Mouse (Mus musculus): ENCODE measurements at regions not wholly inside any gene's neighbourhood (a gene's known extent, or its start where the extent isn't known, plus 50 kb on each side); places are given as distances from the start of the nearest gene placed in this dataset.
A peak's percentile ranks its signal among the peaks of the same experiment; 100 is the strongest.
"Not testable (repeated sequence)": the region's sequence is repeated elsewhere in the genome, so short reads cannot be mapped to it uniquely, and the experiment has no call there.

DNA sequence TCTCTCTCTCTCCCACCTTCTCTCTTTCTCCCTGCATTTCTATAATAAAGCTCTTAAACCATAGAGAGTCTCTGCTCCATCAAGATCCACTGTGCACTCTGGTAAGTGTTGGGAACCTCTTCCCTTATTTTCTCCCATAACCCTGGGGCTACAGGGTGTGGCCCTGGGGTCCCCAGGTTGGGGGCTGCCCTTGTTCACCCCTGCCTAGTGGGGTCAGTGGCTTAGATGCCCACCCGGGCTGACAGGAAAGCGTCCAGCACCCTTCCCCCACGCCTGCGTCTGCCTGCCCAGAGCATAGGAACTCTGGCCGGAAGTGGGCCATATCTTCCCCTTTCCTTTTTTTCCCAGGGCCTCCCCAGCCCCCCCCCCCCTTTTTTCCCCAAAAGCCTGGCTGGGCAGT is 534.0 kb downstream of the Hdgfl1 start:
- DNase-seq (ENCODE audit: low read depth) = no peak

DNA sequence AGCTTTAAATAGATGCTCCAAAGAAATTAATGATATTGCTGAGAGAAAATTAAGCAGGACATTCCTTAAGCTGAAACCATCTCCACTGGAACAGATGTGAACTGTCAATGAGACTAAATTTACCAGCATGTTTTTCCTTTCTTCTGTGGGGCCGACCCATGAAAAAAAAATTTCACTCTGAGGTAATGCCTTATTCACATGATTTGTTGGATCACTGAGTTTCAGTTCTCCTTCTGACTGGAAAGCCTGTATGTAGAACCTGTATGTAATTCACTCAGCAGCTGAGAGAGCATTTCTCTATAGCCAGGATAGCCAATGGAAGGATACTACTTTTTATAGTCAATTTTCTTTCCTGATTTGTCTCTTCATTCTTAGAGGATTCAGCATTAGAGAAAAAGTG is 535.3 kb downstream of the Hdgfl1 start:
- no peak for DNase-seq (ENCODE audit: low read depth)

DNA sequence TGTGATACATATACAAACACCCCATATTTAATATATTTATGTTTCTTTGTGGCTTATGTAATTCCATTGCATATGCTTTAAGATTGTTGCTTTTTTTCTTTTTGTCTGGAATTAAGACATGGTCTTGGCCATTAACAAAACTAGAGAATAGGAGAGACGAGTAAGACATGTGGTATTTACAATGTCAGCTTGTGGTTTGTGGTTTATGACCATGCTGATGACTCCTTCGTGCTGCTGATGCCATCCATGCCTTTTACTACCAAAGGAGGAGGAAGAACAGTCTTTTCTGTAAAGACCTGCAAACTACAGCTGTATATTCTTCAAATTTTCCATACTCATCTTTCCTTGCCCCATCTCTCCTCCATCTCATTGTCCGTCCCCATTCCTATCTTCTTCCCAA is 552.7 kb downstream of the Hdgfl1 start:
- DNase-seq (ENCODE audit: low read depth) = peak; percentile 61

DNA sequence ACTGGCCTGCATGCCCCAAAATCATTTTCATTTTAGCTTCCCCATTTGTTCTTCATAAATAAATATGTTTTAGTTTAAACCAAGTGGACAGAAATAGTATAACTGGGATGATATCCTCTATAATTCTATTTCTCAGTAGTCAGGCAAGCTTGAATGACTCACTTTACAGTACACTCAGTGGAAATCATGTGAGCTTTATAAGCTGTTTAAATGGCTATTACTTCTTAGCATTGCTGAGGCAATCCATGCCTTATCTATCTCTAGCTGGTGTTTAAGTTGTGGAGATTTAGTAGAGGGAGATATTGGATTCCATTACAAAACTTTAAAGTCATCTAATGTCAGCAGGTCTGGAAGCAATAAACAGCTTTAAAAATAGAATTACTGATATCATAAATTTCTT is 553.4 kb downstream of the Hdgfl1 start:
- DNase-seq (ENCODE audit: low read depth) = peak; percentile 50

DNA sequence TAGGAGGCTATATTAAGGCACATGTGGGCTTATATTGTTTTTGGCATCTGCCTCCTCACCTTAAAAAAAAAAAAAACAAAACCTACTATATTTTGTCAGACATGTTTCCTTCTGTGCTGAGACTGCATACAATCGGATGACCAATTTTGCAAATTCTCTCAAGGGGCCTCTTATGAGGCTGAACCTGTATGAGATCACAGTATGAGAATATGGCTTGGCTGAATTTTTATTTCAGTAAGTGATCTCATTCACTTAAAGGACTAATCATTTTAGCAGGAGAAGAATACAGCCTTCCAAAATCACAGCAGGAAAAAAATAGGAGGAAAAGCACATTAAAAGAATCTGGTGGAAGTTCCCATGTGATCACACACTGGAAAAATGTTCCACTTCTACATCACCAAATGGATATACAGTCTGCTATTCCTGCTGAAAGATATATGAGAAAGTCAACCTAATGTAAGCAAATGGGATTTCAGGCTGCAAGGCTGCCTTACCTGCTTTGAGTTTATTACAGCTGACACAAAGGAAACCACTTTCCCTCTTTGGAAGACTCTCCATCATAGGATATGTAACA is 564.3 kb downstream of the Hdgfl1 start:
- no peak for DNase-seq (ENCODE audit: low read depth)

DNA sequence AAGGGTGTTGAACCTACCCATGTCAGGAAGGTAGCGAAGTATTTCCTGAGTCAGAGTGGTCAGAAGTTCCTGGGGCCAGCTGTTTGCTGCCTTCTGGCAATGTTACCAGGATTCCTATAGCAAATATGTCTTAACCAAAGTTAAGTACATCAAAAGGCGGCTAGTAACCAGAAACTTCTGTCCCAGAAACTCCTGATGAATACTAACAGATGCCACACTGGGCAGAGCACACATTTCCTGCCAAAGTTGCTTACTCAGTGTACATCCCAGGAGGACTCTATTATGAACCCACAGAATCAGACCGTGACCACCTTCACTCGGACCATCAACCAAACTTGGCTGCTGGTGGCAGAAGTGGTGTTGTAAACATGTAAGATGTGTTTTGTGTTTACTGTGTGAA is 575.3 kb downstream of the Hdgfl1 start:
- peak; percentile 25 for DNase-seq (ENCODE audit: low read depth)

DNA sequence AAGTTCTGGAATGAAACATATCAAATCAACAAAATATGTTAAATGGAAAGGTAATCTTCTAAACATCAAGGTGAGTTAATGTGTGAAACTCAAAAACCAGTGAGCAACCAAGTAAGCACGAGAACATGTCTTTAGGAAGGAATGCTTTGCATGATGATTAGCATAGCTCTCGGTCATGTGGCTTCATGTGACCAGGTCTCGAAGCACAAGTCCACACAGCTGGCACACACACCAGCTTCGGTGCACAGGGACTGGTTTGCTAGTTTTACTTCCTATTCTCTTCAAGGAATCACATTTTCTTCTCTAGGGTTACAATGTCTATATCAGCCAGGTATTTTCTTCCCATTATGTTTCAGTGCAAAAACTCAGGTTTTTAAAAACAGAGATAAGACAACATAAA is 586.1 kb downstream of the Hdgfl1 start:
- DNase-seq (ENCODE audit: low read depth) = no peak

DNA sequence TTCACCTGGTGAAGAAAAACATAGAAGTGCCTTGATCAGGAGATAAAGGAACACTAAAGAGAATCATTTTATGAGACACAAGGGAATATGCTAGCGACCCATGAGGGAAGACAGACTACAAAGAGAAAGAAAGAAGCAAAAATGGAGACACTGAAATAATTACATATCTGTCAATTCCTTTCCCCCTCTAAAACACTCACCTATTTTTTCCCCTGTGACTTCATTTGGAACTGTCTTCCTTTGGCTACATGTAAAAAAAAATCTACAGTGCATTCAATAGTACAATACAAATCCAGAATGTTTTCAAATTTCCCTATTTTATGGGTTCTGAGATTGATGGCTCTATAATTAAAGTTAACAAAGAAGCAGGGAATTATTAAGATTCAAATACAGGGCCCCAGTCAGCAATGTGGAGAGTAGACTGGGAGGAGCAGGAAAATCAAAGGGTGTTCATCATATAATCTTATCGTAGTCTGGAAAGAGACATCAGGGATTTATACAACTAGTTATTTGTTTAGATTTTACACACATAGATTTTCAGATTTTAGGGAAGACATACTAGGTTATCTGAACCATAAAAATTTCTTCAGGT is 598.0 kb downstream of the Hdgfl1 start:
- no peak for DNase-seq (ENCODE audit: low read depth)

DNA sequence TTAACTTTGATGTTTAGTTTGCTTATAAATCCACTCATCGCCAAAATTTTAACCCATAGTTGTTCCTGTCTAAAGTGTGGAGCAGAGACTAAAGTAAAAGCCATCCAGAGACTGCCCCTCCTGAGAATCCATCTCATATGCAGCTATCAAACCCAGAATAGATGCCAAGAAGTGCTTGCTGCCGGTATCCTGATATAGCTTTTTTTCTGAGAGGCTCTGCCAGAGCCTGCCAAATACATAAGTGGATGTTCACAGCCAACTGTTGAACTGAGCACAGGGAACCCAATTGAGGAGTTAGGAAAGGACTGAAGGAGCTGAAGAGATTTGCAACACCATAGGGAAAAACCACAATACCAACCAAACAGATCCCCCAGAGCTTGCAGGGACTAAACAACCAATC is 600.3 kb downstream of the Hdgfl1 start:
- no peak for DNase-seq (ENCODE audit: low read depth)

DNA sequence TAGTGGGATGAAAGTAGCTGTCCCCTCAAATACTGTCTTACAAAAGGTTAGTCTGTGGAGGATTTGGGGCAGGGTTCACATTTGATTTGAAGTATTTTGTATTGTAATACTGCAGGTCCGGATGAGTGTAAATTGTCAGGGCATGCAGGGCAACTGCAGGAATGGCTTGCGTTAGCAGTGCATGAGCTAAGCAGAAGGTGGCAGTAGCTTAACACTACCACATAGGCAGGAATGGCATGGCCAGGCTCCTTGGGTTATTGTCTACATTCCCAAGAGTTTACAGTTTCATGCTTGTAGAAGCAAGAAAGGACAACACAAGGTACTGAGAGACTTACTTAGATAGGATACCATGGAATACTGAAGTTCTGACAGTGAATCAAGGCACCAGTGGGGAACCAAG is 611.3 kb downstream of the Hdgfl1 start:
- DNase-seq (ENCODE audit: low read depth) = peak; percentile 48

DNA sequence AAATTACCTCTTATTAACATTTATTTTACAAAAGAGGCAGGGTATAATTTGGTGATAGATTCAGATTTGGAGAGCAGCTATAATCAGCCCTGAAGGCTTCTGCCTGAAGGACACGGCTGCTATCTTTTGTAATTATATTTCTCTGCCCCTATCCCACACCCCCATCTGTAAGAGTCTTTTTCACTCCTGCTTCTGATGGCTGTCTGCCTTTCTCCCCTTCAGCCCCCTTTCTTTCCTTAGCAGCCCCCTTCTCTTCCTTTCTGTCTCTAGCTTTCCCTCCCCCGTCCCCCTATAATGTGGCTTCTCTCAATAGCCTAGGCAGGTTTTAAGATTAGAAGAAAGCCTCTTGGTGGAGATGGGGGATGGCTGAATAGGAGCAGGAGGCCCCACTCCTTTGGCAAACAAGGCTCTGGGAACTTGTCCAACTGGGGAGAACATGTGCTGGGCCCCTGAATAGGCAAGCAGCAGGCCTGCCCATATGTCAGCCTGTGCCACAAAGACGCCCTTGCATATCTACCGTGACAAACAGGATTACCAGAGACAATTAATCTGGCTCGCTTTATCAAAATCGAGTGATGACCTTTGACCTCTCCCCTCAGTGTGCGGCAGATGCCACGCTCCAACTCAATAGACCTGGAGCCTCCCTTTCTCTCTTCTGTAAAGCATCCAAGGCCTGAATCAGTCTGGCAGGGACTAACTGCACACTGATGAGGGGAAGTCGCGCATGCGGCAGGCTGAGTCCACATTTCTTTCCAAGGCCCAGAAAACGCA is 615.1 kb downstream of the Hdgfl1 start:
- peak; percentile 11 for DNase-seq (ENCODE audit: low read depth)

DNA sequence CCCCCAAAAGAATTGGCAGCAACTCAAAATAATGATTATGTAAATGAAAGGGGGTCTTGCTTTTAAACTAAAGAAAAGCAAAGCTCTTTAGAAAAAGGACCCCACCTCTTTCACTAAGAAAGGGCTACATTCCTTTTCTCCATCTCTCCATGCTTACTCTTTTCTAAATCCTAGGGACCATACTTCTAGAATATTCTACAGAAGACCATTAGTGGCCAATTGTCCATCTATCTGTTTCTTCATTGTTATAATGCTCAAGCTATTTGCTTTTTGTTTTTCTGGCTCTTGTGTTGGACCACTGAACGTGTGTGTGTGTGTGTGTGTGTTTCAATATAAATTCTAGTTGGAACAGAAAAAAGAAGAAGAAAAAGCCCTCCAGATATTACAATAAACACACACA is 615.7 kb downstream of the Hdgfl1 start:
- DNase-seq (ENCODE audit: low read depth) = no peak

DNA sequence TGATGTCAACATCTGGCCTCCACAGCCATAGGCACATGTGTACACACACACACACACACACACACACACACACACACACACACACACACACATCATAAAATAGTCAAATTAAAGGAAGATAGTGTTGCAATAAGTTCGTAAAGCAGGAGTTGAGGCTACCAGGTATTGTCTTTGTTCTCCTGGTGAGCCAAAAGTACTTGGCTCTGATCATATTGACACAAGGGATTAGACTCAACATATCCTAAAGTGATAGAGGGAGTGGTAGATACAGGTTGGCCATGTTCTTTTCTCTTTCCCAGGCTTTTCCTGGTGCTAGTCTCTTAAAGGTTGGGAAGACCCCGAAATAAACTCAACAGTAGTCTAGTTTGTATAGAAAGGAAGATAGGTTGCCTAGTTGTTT is 616.9 kb downstream of the Hdgfl1 start:
- no peak for DNase-seq (ENCODE audit: low read depth)

DNA sequence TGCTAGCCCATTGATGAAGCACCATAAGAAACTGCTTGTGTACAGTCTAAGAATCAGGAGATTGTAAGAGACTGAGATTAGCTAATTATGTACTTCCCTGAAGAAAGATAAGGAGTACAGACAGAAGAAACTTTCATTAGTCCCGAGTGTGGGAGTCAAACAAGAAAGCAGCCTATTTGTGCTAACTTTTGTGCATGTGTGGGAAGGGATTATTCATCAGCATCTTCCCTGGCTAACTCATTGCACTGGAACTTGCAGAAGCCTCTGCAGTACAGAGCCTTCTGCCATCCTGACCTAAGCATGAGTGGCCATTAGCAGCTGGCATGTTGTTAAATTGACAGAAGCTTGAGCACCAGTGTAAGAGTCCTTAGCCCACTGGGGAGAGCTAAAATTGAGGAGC is 619.5 kb downstream of the Hdgfl1 start:
- DNase-seq (ENCODE audit: low read depth) = peak; percentile 18

DNA sequence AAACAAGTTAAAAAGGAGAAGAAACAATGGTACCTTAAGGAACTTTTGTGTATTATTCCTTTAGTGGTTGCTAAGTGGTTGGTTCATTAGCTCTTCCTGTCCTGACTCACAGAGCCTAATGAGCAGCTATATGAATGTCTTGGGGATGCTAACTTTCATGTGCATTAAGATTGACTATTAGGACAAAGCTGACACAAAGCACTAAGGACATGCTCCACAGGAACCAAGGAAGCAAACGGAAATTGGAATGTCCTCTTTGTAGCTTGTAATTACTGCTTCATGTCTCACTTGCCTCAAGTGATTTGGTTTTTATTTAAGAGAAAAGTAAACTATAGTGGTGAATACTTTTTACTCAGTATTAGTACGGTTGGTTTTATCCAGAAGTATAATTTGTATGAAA is 627.2 kb downstream of the Hdgfl1 start:
- no peak for DNase-seq (ENCODE audit: low read depth)

DNA sequence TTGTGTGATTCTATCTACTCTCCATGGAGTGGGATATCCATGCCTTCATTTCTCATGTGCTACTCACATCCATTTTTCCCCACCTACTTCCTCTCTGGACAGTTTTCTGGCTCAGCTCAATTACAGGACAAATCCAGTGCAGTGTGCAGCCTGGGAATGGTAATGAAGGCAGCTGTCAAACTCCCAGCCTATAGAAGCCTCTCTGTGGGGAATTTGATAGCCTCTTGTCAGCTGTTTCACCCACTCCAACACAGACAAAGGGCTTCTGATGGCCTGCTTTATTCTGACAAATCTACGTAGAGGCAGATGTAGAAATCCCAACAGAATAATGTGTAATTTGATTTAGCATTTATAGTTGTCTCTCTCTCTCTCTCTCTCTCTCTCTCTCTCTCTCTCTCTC is 650.6 kb downstream of the Hdgfl1 start:
- DNase-seq (ENCODE audit: low read depth) = no peak

DNA sequence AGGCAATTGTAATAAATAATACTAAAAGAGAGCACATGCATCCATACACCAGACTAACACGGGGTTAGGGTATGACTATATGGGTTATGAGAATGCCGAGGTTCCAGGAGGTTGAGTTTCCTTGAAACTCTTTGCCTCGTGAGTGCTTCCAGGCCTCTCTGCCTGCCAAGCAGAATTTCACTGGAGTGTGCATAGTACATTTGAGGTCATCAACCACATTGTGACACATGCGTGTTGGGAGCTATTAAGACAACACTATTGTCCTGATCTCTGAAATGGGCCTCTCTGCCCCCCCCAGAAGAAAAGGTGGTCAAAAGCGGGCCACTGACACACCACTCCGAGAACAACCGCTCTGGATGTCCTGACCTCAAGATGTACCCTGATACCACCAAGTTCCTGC is 655.8 kb downstream of the Hdgfl1 start:
- no peak for DNase-seq (ENCODE audit: low read depth)

DNA sequence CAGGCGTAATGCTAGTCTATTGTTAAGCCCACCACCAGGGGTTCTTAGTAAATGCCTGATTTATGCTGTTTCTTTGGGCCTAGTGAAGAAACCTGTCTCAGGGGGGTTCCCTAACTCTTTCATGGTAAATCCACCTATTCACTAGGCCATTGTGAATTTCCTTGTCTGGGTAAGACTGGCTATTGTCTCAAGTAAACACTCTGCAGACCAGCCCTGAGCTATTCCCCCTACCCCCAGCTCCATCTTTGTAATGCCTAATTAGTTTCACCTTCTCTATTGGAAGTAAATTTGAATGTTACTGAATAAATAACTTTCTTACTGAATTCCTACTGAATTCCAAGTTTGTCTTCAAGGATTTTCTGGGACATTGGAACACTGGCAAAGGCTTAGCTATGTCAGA is 656.2 kb downstream of the Hdgfl1 start:
- not testable (repeated sequence) for DNase-seq (ENCODE audit: low read depth)

DNA sequence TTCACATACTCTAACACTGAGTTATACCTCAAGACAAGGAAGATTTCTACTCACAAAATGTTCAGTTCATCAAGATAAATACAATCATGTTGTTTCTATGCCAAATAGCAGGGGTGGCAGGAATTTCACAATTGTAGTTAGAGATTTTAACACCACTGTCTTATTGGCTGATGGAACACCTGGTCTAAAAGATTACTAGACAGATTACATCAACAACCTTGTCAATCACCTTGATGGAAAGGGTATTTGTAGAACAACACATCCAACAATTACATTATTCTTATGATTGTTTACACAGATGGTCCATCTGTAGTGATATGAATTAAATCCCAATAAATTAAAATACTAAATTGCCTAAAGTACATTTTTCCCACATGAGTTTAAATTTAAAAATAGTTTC is 657.4 kb downstream of the Hdgfl1 start:
- DNase-seq (ENCODE audit: low read depth) = no peak

DNA sequence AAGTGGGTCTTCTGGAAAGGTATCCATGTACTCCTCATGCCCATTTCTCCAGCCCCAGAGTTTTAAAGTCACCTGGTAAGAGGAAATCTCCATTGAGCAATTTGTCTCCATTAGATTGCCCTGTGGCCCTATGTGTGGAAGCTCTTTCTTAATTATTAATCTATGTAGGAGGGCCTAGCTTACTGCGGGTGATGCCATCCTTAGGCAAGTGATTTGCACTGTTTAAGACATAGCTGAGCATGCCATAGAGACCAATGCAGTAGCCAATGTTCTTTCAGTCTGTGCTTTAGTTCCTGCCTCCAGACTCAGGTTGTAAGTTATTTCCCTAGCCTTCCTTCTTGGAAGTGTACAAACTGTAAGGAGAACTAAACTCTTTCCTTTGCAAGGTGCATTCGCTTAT is 661.0 kb downstream of the Hdgfl1 start:
- DNase-seq (ENCODE audit: low read depth) = no peak

DNA sequence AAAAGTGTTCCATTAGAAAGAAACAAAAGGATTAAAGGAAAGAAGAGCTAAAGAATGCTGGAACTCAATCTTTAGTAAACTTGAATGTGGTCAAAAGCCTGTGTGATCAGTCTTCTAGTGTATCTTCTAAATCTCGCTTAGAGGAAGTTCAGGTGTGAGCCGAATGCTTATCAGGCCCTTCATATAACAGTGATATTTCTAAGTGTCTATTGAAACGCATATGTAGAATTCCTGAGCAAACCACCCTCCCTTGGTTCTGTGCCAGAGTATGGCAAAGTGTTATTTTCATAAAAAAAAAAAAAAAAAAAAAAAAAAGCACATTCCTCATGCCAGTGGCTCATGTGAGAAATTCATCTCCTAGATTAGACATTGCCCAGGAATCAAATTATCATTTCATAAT is 681.2 kb downstream of the Hdgfl1 start:
- DNase-seq (ENCODE audit: low read depth) = no peak

DNA sequence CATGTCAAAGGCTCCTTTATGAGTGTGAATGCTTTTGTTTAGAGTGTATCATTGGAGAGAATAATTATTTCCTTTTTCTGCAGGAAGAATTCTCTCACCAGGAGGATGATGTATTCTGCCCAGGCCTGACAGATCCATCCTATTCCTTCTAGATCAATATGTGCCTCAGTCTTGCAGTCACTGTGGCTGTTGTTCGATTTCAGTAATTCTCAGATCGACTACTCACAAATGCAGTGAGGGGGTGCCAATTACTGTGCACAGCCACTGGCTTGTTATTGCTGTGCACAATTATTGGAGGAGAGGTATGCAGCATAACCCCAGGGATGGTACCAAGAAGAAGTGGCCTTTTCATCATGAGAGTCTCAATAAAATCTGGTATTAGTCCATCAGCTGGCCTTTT is 689.2 kb downstream of the Hdgfl1 start:
- no peak for DNase-seq (ENCODE audit: low read depth)

DNA sequence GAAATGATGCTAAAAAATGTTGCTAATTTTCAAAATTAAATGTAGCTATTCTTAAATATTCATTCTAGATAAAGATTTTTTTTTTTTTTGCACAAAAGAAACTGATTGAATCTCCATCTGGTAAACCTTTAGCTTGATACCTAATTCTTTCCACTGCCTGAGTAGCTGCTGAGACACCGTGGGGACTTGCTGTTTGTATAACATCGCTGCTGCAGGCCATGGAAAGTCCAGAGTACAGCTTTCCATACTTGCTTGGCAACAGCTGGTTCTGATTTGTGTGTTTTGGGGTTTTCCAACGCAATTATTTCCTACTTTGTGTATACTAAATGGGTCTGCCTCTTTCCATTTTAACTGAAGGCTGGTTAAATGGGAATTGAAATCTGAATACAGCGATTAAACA is 689.7 kb downstream of the Hdgfl1 start:
- peak; percentile 41 for DNase-seq (ENCODE audit: low read depth)

DNA sequence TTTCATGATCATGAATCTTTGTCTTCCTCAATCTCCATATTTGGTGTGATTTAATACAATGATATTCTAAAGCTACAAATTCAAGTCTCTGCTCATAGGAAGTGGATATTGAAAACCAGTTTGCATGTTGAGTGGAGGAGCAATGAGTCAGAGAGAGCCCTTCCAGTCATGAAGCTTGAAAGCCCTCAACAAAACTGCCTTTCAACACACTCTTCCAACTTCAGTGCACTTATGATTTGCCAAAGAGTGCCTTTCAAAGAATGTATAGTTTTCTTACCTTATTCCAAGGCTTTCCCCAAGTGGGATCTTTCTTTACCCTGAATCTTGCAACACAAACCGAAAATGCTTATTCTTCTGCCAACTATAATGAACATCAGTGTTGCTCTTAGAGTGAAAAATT is 690.6 kb downstream of the Hdgfl1 start:
- peak; percentile 17 for DNase-seq (ENCODE audit: low read depth)
